Mouse (Mus musculus): ENCODE measurements around the gene Agrp.

DNA sequence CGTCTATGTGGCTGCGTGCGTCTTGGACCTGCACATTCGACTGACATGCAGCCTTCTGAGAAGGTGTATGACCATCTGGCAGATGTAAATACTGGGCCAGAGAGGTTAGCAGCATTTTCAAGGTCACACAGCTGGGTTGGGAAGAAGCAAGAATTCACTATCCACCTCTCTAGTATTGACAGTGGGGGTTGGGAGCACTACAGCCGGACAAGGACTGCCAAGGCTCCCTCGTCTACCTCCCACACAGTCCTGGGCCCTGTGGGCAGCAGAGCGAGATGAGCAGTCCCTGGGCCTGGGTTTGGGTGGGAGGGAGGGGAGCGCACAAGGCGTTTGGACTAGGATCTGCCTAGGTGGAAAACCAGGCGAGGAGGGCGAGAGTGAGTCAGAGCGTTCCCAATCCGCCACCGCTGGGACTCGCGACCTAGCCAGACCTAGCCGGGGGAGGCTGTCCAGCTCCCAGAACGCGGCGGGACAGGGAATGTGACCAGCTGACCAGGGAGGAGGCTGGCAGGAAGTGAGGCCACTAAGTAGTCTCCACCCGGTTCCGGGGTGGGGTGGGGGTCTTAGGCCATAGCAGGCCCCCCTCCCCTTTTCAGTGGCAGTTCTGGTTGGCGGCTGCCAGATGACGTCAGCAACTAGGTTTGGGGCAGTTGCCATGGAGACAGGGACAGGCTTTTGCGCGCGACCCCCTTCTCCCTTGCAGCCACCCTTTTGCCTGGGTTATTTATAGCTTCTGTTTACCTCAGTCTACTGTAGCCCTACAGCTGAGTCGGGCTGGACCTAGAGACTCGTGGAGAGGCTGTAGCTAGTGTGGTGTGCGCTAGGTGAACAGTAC lies 30.8 kb downstream of the Agrp start:
- TF ChIP-seq CTCF (conservative IDR thresholded peaks at IDR 0.05; ENCODE audit: low read length): no peak
- TF ChIP-seq NANOG (IDR thresholded peaks at IDR 0.05; ENCODE audit: borderline replicate concordance, low read length): no peak

Data from E14TG2a.4 (cell line).